Mouse (Mus musculus): Measurements from ENCODE around the gene Rnf113a2. TPM values are rescaled to one million over a fixed set of nuclear protein-coding genes. Genes with fewer than 3 reads are reported as not detected.

Gene Rnf113a2
- polyA plus RNA-seq, 1 experiment from 2014 or later: 19.5 TPM

- H3K9me3 ChIP-seq: no peaks in the 10 kb centered on the region
- peak within 1 kb of the TSS; percentile 90 for H3K9ac ChIP-seq
- H3K36me3 ChIP-seq: peaks cover 5% of the 10 kb centered on the region; the same call in 1 of the 2 replicates
- peaks cover 12% of the 10 kb centered on the region for H3K4me1 ChIP-seq
- peak within 1 kb of the TSS; percentile 83 for H3K4me2 ChIP-seq
- H3K4me3 ChIP-seq: peak within 1 kb of the TSS; percentile 91
- ATAC-seq (ENCODE audit: extremely low read depth, insufficient number of reproducible peaks, low FRiP score, low TSS enrichment): peak; percentile 92
- H3K27ac ChIP-seq (replicated peaks): peak within 1 kb of the TSS; percentile 91
- 1% methylated on average over 57 of the region's 63 CpGs for WGBS
- no peaks in the 10 kb centered on the region; the same call in 1 of the 2 replicates for H3K27me3 ChIP-seq (replicated peaks)
Observed at GRCm38 (mm10) chr12:84408819-84409507, 8.0 kb upstream of the Rnf113a2 start, which contains the start of the genes Entpd5 and Bbof1. TSS of gene Entpd5 (minus strand) at chr12:84409029. TSS of gene Bbof1 (plus strand) at chr12:84409071.

DNA sequence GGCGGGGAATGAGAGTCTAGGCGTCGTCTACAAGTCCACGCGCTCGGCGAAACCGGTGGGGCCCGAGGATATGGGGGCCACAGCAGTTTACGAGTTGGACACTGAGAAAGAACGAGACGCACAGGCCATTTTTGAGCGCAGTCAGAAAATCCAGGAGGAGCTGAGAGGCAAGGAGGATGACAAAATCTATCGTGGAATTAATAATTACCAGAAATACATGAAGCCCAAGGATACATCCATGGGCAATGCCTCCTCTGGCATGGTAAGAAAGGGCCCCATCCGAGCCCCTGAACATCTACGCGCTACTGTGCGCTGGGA, 568 bp downstream of the Rnf113a2 start:
- ATAC-seq (ENCODE audit: extremely low read depth, insufficient number of reproducible peaks, low FRiP score, low TSS enrichment): no peak
- 28% methylated on average over 18 of the region's 18 CpGs for WGBS
- H3K4me1 ChIP-seq: peaks cover 6% of the 10 kb centered on the region; the same call in 1 of the 2 replicates
- H3K9me3 ChIP-seq: no peaks in the 10 kb centered on the region
- H3K4me3 ChIP-seq: peak overlapping the region; percentile 70
- H3K27ac ChIP-seq (replicated peaks): peak overlapping the region; percentile 66
- peak overlapping the region; percentile 82 for H3K4me2 ChIP-seq
- no peaks in the 10 kb centered on the region for H3K27me3 ChIP-seq (replicated peaks)
- H3K9ac ChIP-seq: peak overlapping the region; percentile 85
- H3K36me3 ChIP-seq: no peaks in the 10 kb centered on the region

DNA sequence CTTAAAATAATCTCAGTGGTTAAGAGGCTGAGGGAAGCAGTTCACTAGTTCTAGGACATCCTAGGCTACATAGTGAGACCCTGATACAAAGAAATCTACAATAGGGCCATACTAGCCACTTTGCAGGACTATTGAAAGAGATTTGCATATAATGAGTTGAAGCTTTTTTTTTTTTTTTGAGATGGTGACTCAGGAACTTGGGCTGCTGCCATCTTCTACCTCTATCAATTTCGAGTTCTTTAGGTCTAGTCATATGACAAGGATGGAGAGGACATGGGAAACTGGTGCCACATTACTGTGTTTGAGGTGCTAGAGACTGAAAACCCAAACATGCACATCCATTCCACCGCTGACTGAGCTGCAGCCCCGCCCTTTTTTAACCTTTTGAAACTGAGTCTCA, 7.0 kb downstream of the Rnf113a2 start:
- 55% methylated on average over 3 of the region's 3 CpGs for WGBS

DNA sequence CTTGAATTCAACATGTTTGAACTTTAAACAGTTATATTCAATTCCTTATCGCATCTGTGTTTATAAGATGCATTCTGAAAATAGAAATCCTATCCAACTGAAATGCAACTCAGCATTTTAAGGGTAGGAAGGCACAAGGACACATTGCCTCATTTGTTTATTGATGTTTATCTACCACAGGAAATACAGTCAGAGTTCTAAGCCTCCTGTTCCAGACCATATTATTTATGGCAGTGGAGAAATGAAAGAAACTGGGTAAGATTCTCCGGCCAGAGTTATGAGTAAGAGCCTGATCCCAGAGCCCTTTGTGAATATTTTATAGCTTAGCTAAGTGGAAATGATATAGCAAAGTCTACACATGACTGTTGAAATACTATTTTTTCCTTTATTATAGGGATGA, 12.8 kb downstream of the Rnf113a2 start:
- no peak for ATAC-seq (ENCODE audit: extremely low read depth, insufficient number of reproducible peaks, low FRiP score, low TSS enrichment)
- 79% methylated on average over 2 of the region's 2 CpGs for WGBS
- peaks cover 30% of the 10 kb centered on the region for H3K36me3 ChIP-seq
- no peak overlapping the region for H3K4me2 ChIP-seq
- no peak overlapping the region for H3K9ac ChIP-seq
- H3K4me3 ChIP-seq: no peak overlapping the region
- no peaks in the 10 kb centered on the region for H3K27me3 ChIP-seq (replicated peaks)
- H3K4me1 ChIP-seq: no peaks in the 10 kb centered on the region
- no peaks in the 10 kb centered on the region for H3K9me3 ChIP-seq
- H3K27ac ChIP-seq (replicated peaks): no peak overlapping the region

More for the DNA sequence above, 7.0 kb downstream of the Rnf113a2 start:
- Histone ChIP-seq H3K9ac (no peak overlapping the region), H3K4me3 (no peak overlapping the region), H3K4me2 (no peak overlapping the region), H3K27ac (replicated peaks) (no peak overlapping the region), H3K4me1 (no peaks in the 10 kb centered on the region), H3K27me3 (replicated peaks) (no peaks in the 10 kb centered on the region), H3K9me3 (no peaks in the 10 kb centered on the region), H3K36me3 (no peaks in the 10 kb centered on the region)
- ATAC-seq (ENCODE audit: extremely low read depth, insufficient number of reproducible peaks, low FRiP score, low TSS enrichment): no peak

GRCm38 (mm10) chr12:84438697-84439096, 21.7 kb downstream of the Rnf113a2 start:
- no peak overlapping the region for H3K27ac ChIP-seq (replicated peaks)
- ATAC-seq (ENCODE audit: extremely low read depth, insufficient number of reproducible peaks, low FRiP score, low TSS enrichment): no peak
- no peaks in the 10 kb centered on the region for H3K9me3 ChIP-seq
- H3K4me1 ChIP-seq: 0 out of 2 replicates have a peak, but pooled peaks cover 5% of the 10 kb centered on the region
- H3K9ac ChIP-seq: no peak overlapping the region
- peaks cover 33% of the 10 kb centered on the region for H3K36me3 ChIP-seq
- no peak overlapping the region for H3K4me3 ChIP-seq
- WGBS: 56% methylated on average over 2 of the region's 2 CpGs
- no peaks in the 10 kb centered on the region for H3K27me3 ChIP-seq (replicated peaks)
- no peak overlapping the region for H3K4me2 ChIP-seq

- no peak overlapping the region for H3K27ac ChIP-seq (replicated peaks)
- no peak overlapping the region for H3K4me2 ChIP-seq
- H3K4me1 ChIP-seq: 0 out of 2 replicates have a peak, but pooled peaks cover 5% of the 10 kb centered on the region
- ATAC-seq (ENCODE audit: extremely low read depth, insufficient number of reproducible peaks, low FRiP score, low TSS enrichment): no peak
- H3K27me3 ChIP-seq (replicated peaks): peaks cover 18% of the 10 kb centered on the region
- H3K9ac ChIP-seq: no peak overlapping the region
- H3K4me3 ChIP-seq: no peak overlapping the region
- WGBS: 68% methylated on average over 4 of the region's 4 CpGs
- peaks cover 23% of the 10 kb centered on the region for H3K36me3 ChIP-seq
- H3K9me3 ChIP-seq: no peaks in the 10 kb centered on the region
Observed at GRCm38 (mm10) chr12:84442526-84442925, 25.5 kb downstream of the Rnf113a2 start.

DNA sequence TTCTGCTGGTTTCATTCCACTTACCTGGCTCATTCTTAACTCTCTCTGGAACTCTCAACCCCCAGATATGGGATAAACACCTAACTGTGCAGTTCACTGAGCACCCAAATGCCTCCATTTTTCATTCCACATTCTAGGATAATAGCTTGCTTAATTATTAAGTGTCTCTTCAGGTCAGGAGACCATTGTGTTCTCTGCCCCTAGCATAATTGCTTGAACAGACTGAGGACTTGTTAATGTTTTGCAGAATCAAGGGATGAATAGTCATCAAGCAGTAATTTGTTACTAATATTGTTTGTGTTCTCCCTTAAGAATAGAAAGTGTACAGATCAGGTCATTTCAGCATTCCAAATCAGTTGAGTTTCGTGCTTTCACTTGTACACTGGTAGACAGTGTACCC, 30.4 kb downstream of the Rnf113a2 start:
- no peaks in the 10 kb centered on the region for H3K36me3 ChIP-seq

GRCm38 (mm10) chr12:84448181-84448580, 31.2 kb downstream of the Rnf113a2 start:
- H3K9me3 ChIP-seq: no peaks in the 10 kb centered on the region
- H3K4me3 ChIP-seq: no peak overlapping the region
- no peak overlapping the region for H3K4me2 ChIP-seq
- no peaks in the 10 kb centered on the region for H3K36me3 ChIP-seq
- H3K27ac ChIP-seq (replicated peaks): no peak overlapping the region
- H3K4me1 ChIP-seq: peaks cover 21% of the 10 kb centered on the region
- peaks cover 21% of the 10 kb centered on the region for H3K27me3 ChIP-seq (replicated peaks)
- ATAC-seq (ENCODE audit: extremely low read depth, insufficient number of reproducible peaks, low FRiP score, low TSS enrichment): no peak
- WGBS: 75% methylated on average over 6 of the region's 6 CpGs
- H3K9ac ChIP-seq: no peak overlapping the region

More for the DNA sequence above, 30.4 kb downstream of the Rnf113a2 start:
- no peak overlapping the region for H3K9ac ChIP-seq
- H3K4me2 ChIP-seq: no peak overlapping the region
- no peak for ATAC-seq (ENCODE audit: extremely low read depth, insufficient number of reproducible peaks, low FRiP score, low TSS enrichment)
- WGBS: 66% methylated on average over 1 of the region's 1 CpGs
- H3K4me1 ChIP-seq: peaks cover 15% of the 10 kb centered on the region
- peaks cover 21% of the 10 kb centered on the region for H3K27me3 ChIP-seq (replicated peaks)
- no peak overlapping the region for H3K4me3 ChIP-seq
- no peaks in the 10 kb centered on the region for H3K9me3 ChIP-seq
- no peak overlapping the region for H3K27ac ChIP-seq (replicated peaks)

DNA sequence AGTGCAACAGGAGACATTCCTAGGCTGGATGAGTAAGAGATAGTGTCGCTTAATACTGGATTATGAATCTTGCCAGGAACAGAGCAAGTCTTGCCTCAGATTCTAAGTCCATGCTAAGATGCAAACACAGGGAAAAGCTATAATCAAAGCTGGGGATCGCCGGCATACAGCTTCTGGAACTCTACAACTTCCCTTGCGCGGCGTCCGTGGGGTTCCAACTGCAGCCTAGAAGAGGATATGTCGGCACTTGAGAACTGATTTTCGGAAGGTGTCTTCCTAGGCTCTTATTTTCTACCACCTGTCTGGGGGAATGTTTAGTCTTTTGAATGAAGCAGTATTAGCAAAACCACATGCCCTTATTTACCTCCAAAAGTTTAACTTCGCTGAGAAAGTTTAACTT, 32.9 kb downstream of the Rnf113a2 start:
- no peaks in the 10 kb centered on the region for H3K9me3 ChIP-seq
- peaks cover 19% of the 10 kb centered on the region for H3K27me3 ChIP-seq (replicated peaks)
- peaks cover 28% of the 10 kb centered on the region for H3K4me1 ChIP-seq
- peak overlapping the region; percentile 86 for H3K27ac ChIP-seq (replicated peaks)
- 39% methylated on average over 10 of the region's 10 CpGs for WGBS
- H3K4me3 ChIP-seq: peak overlapping the region; percentile 82
- H3K4me2 ChIP-seq: peak overlapping the region; percentile 98
- ATAC-seq (ENCODE audit: extremely low read depth, insufficient number of reproducible peaks, low FRiP score, low TSS enrichment): no peak
- peak overlapping the region; percentile 88 for H3K9ac ChIP-seq
- peaks cover 2% of the 10 kb centered on the region; the same call in 1 of the 2 replicates for H3K36me3 ChIP-seq

- H3K27ac ChIP-seq (replicated peaks): peak overlapping the region; percentile 86
- peaks cover 2% of the 10 kb centered on the region; the same call in 1 of the 2 replicates for H3K36me3 ChIP-seq
- H3K27me3 ChIP-seq (replicated peaks): peaks cover 17% of the 10 kb centered on the region
- peak overlapping the region; percentile 98 for H3K4me2 ChIP-seq
- no peak for ATAC-seq (ENCODE audit: extremely low read depth, insufficient number of reproducible peaks, low FRiP score, low TSS enrichment)
- peak overlapping the region; percentile 82 for H3K4me3 ChIP-seq
- WGBS: 0% methylated on average over 6 of the region's 6 CpGs
- H3K4me1 ChIP-seq: peaks cover 28% of the 10 kb centered on the region
- peak overlapping the region; percentile 88 for H3K9ac ChIP-seq
- H3K9me3 ChIP-seq: no peaks in the 10 kb centered on the region
Observed at GRCm38 (mm10) chr12:84450351-84450717, 33.3 kb downstream of the Rnf113a2 start.

- Histone ChIP-seq H3K9ac (peak within 1 kb of the TSS; percentile 89), H3K27ac (replicated peaks) (peak within 1 kb of the TSS; percentile 86), H3K4me3 (peak within 1 kb of the TSS; percentile 82), H3K4me1 (peaks cover 28% of the 10 kb centered on the region), H3K9me3 (no peaks in the 10 kb centered on the region), H3K27me3 (replicated peaks) (peaks cover 16% of the 10 kb centered on the region; the same call in 1 of the 2 replicates), H3K4me2 (peak within 1 kb of the TSS; percentile 98), H3K36me3 (peaks cover 2% of the 10 kb centered on the region; the same call in 1 of the 2 replicates)
- ATAC-seq (ENCODE audit: extremely low read depth, insufficient number of reproducible peaks, low FRiP score, low TSS enrichment): peak; percentile 98
- under 1% methylated on average over 49 of the region's 49 CpGs for WGBS
Observed at GRCm38 (mm10) chr12:84450718-84451646, 34.0 kb downstream of the Rnf113a2 start, which contains the start of the genes Aldh6a1 and Lin52. TSS of gene Aldh6a1 (minus strand) at chr12:84451004. TSS of gene Lin52 (plus strand) at chr12:84451422.

Data from heart, embryonic 13.5 days (tissue).